Mouse (Mus musculus): ENCODE measurements around the gene Nub1. TPM values are rescaled to one million over a fixed set of nuclear protein-coding genes. Genes with fewer than 3 reads are reported as not detected.
A peak's percentile ranks its signal among the peaks of the same experiment; 100 is the strongest.

Nub1 gene
- polyA plus RNA-seq, 1 experiment from 2014 or later: 30.8 TPM

- peaks cover 72% of the 10 kb centered on the region for H3K4me1 ChIP-seq
- ATAC-seq (ENCODE audit: insufficient number of reproducible peaks, insufficient read depth, low FRiP score, low TSS enrichment, low read depth): no peak
- no peaks in the 10 kb centered on the region for H3K9me3 ChIP-seq
Observed at GRCm38 (mm10) chr5:24729797-24730487, 44.6 kb downstream of the Nub1 start.

GRCm38 (mm10) chr5:24730488-24730871 lies 45.1 kb downstream of the Nub1 start, which contains the start of gene Wdr86:
Wdr86 (minus strand) TSS chr5:24730727.
- peak; percentile 74 for ATAC-seq (ENCODE audit: insufficient number of reproducible peaks, insufficient read depth, low FRiP score, low TSS enrichment, low read depth)
- peak within 1 kb of the TSS; percentile 87 for H3K4me3 ChIP-seq
- WGBS: 0% methylated on average over 23 of the region's 23 CpGs
- no peaks in the 10 kb centered on the region for H3K27me3 ChIP-seq
- no peaks in the 10 kb centered on the region for H3K9me3 ChIP-seq
- peak within 1 kb of the TSS; percentile 97 for H3K9ac ChIP-seq
- peaks cover 9% of the 10 kb centered on the region; the same call in 1 of the 2 replicates for H3K36me3 ChIP-seq
- peaks cover 66% of the 10 kb centered on the region for H3K4me1 ChIP-seq
- peak within 1 kb of the TSS; percentile 96 for H3K27ac ChIP-seq
- peak within 1 kb of the TSS; percentile 85 for H3K4me2 ChIP-seq

More at GRCm38 (mm10) chr5:24729797-24730487, 44.6 kb downstream of the Nub1 start:
- peak overlapping the region; percentile 96 for H3K27ac ChIP-seq
- H3K36me3 ChIP-seq: peaks cover 14% of the 10 kb centered on the region; the same call in 1 of the 2 replicates
- no peaks in the 10 kb centered on the region for H3K27me3 ChIP-seq
- peak overlapping the region; percentile 87 for H3K4me3 ChIP-seq
- H3K9ac ChIP-seq: peak overlapping the region; percentile 97
- WGBS: under 1% methylated on average over 49 of the region's 49 CpGs
- peak overlapping the region; percentile 85 for H3K4me2 ChIP-seq

- H3K27ac ChIP-seq: peak overlapping the region; percentile 96
- H3K36me3 ChIP-seq: peaks cover 4% of the 10 kb centered on the region; the same call in 1 of the 2 replicates
- ATAC-seq (ENCODE audit: insufficient number of reproducible peaks, insufficient read depth, low FRiP score, low TSS enrichment, low read depth): peak; percentile 64
- WGBS: under 1% methylated on average over 15 of the region's 15 CpGs
- peak overlapping the region; percentile 87 for H3K4me3 ChIP-seq
- H3K9ac ChIP-seq: peak overlapping the region; percentile 97
- peak overlapping the region; percentile 85 for H3K4me2 ChIP-seq
- no peaks in the 10 kb centered on the region for H3K9me3 ChIP-seq
- peaks cover 61% of the 10 kb centered on the region for H3K4me1 ChIP-seq
- no peaks in the 10 kb centered on the region for H3K27me3 ChIP-seq
Observed at GRCm38 (mm10) chr5:24730986-24731385, 45.7 kb downstream of the Nub1 start.

- 0 out of 2 replicates have a peak, but pooled peaks cover 4% of the 10 kb centered on the region for H3K36me3 ChIP-seq
- no peak overlapping the region for H3K9ac ChIP-seq
- H3K4me1 ChIP-seq: peaks cover 46% of the 10 kb centered on the region
- peak overlapping the region; percentile 96 for H3K27ac ChIP-seq
- H3K4me2 ChIP-seq: peak overlapping the region; percentile 85
- no peak overlapping the region for H3K4me3 ChIP-seq
- no peak for ATAC-seq (ENCODE audit: insufficient number of reproducible peaks, insufficient read depth, low FRiP score, low TSS enrichment, low read depth)
- no peaks in the 10 kb centered on the region for H3K9me3 ChIP-seq
- H3K27me3 ChIP-seq: no peaks in the 10 kb centered on the region
- WGBS: 2% methylated on average over 8 of the region's 8 CpGs
Observed at GRCm38 (mm10) chr5:24733134-24733533, 47.8 kb downstream of the Nub1 start.

- H3K4me3 ChIP-seq: no peak overlapping the region
- 0 out of 2 replicates have a peak, but pooled peaks cover 4% of the 10 kb centered on the region for H3K36me3 ChIP-seq
- H3K27ac ChIP-seq: peak overlapping the region; percentile 96; the same call in 1 of the 2 replicates
- no peaks in the 10 kb centered on the region for H3K27me3 ChIP-seq
- no peak for ATAC-seq (ENCODE audit: insufficient number of reproducible peaks, insufficient read depth, low FRiP score, low TSS enrichment, low read depth)
- no peaks in the 10 kb centered on the region for H3K9me3 ChIP-seq
- WGBS: 60% methylated on average over 7 of the region's 7 CpGs
- H3K4me2 ChIP-seq: no peak overlapping the region
- H3K4me1 ChIP-seq: peaks cover 40% of the 10 kb centered on the region
- no peak overlapping the region for H3K9ac ChIP-seq
Observed at GRCm38 (mm10) chr5:24733771-24734426, 48.6 kb downstream of the Nub1 start.

- Histone ChIP-seq H3K9ac (no peak overlapping the region), H3K4me2 (no peak overlapping the region), H3K4me1 (peaks cover 36% of the 10 kb centered on the region), H3K27me3 (no peaks in the 10 kb centered on the region), H3K9me3 (no peaks in the 10 kb centered on the region), H3K36me3 (0 out of 2 replicates have a peak, but pooled peaks cover 4% of the 10 kb centered on the region), H3K27ac (no peak overlapping the region), H3K4me3 (no peak overlapping the region)
- ATAC-seq (ENCODE audit: insufficient number of reproducible peaks, insufficient read depth, low FRiP score, low TSS enrichment, low read depth): no peak
- WGBS: 92% methylated on average over 10 of the region's 10 CpGs
Observed at GRCm38 (mm10) chr5:24737595-24737994, 52.3 kb downstream of the Nub1 start.

GRCm38 (mm10) chr5:24738517-24738916 lies 53.2 kb downstream of the Nub1 start:
- Histone ChIP-seq H3K9me3 (no peaks in the 10 kb centered on the region), H3K4me3 (no peak overlapping the region), H3K9ac (no peak overlapping the region)

GRCm38 (mm10) chr5:24739141-24739753 lies 53.9 kb downstream of the Nub1 start:
- peaks cover 23% of the 10 kb centered on the region for H3K4me1 ChIP-seq
- H3K9me3 ChIP-seq: no peaks in the 10 kb centered on the region
- H3K36me3 ChIP-seq: 0 out of 2 replicates have a peak, but pooled peaks cover 4% of the 10 kb centered on the region
- H3K27ac ChIP-seq: no peak overlapping the region
- H3K4me3 ChIP-seq: no peak overlapping the region
- no peak overlapping the region for H3K9ac ChIP-seq
- 63% methylated on average over 15 of the region's 15 CpGs for WGBS
- H3K27me3 ChIP-seq: no peaks in the 10 kb centered on the region
- no peak overlapping the region; the same call in 1 of the 2 replicates for H3K4me2 ChIP-seq
- ATAC-seq (ENCODE audit: insufficient number of reproducible peaks, insufficient read depth, low FRiP score, low TSS enrichment, low read depth): no peak

More at GRCm38 (mm10) chr5:24738517-24738916, 53.2 kb downstream of the Nub1 start:
- Histone ChIP-seq H3K4me2 (no peak overlapping the region), H3K27ac (no peak overlapping the region), H3K4me1 (peaks cover 27% of the 10 kb centered on the region), H3K27me3 (no peaks in the 10 kb centered on the region), H3K36me3 (0 out of 2 replicates have a peak, but pooled peaks cover 4% of the 10 kb centered on the region)
- ATAC-seq (ENCODE audit: insufficient number of reproducible peaks, insufficient read depth, low FRiP score, low TSS enrichment, low read depth): no peak
- WGBS: 70% methylated on average over 1 of the region's 1 CpGs

- Histone ChIP-seq H3K27ac (peak overlapping the region; percentile 82), H3K9ac (peak overlapping the region; percentile 17; the same call in 1 of the 2 replicates), H3K4me1 (peaks cover 23% of the 10 kb centered on the region), H3K36me3 (0 out of 2 replicates have a peak, but pooled peaks cover 4% of the 10 kb centered on the region), H3K4me3 (no peak overlapping the region), H3K27me3 (no peaks in the 10 kb centered on the region), H3K4me2 (peak overlapping the region; percentile 7; the same call in 1 of the 2 replicates), H3K9me3 (no peaks in the 10 kb centered on the region)
- WGBS: 19% methylated on average over 15 of the region's 15 CpGs
- ATAC-seq (ENCODE audit: insufficient number of reproducible peaks, insufficient read depth, low FRiP score, low TSS enrichment, low read depth): peak; percentile 78
Observed at GRCm38 (mm10) chr5:24741172-24741885, 56.0 kb downstream of the Nub1 start.

- H3K9ac ChIP-seq: no peak overlapping the region
- peaks cover 35% of the 10 kb centered on the region for H3K4me1 ChIP-seq
- H3K36me3 ChIP-seq: no peaks in the 10 kb centered on the region
- WGBS: 90% methylated on average over 10 of the region's 10 CpGs
- ATAC-seq (ENCODE audit: insufficient number of reproducible peaks, insufficient read depth, low FRiP score, low TSS enrichment, low read depth): no peak
- H3K4me3 ChIP-seq: no peak overlapping the region
- no peak overlapping the region for H3K4me2 ChIP-seq
- H3K9me3 ChIP-seq: no peaks in the 10 kb centered on the region
- no peak overlapping the region for H3K27ac ChIP-seq
- H3K27me3 ChIP-seq: no peaks in the 10 kb centered on the region
Observed at GRCm38 (mm10) chr5:24743956-24744355, 58.6 kb downstream of the Nub1 start.

GRCm38 (mm10) chr5:24747533-24747932 lies 62.2 kb downstream of the Nub1 start:
- no peak overlapping the region for H3K4me2 ChIP-seq
- WGBS: 16% methylated on average over 6 of the region's 6 CpGs
- H3K4me3 ChIP-seq: no peak overlapping the region
- H3K9ac ChIP-seq: no peak overlapping the region
- H3K9me3 ChIP-seq: no peaks in the 10 kb centered on the region
- peaks cover 30% of the 10 kb centered on the region for H3K4me1 ChIP-seq
- no peaks in the 10 kb centered on the region for H3K36me3 ChIP-seq
- H3K27me3 ChIP-seq: no peaks in the 10 kb centered on the region
- H3K27ac ChIP-seq: peak overlapping the region; percentile 12
- ATAC-seq (ENCODE audit: insufficient number of reproducible peaks, insufficient read depth, low FRiP score, low TSS enrichment, low read depth): no peak

All from embryonic facial prominence, embryonic 13.5 days (tissue).